Mouse (Mus musculus) testis, adult 2 months (tissue): Measurements from ENCODE around the gene Kri1. TPM values are rescaled to one million over a fixed set of nuclear protein-coding genes. Genes with fewer than 3 reads are reported as not detected.
"Not testable (repeated sequence)": the region's sequence is repeated elsewhere in the genome, so short reads cannot be mapped to it uniquely, and the experiment has no call there.

Experiments used
- H3K27ac ChIP-seq: fragments of 200-500 bp; 2 replicates; pipeline ENCODE4 v1.5.1; 2012; ENCODE audit warnings: low read depth, low read length; ENCODE audit not compliant: control insufficient read depth, insufficient read depth
- H3K27me3 ChIP-seq: fragments of 200-500 bp; 2 replicates; pipeline ENCODE4 v1.6.1; 2012; ENCODE audit warnings: mild to moderate bottlenecking, low read length, moderate library complexity; ENCODE audit not compliant: control insufficient read depth, insufficient read depth
- H3K36me3 ChIP-seq: fragments of 200-500 bp; 2 replicates; pipeline ENCODE4 v1.6.1; 2012; ENCODE audit warnings: mild to moderate bottlenecking, low read length; ENCODE audit not compliant: control insufficient read depth, insufficient read depth
- H3K4me1 ChIP-seq: fragments of 200-500 bp; 2 replicates; pipeline ENCODE4 v1.6.1; 2012; ENCODE audit warnings: low read length; ENCODE audit not compliant: control insufficient read depth, insufficient read depth
- H3K4me3 ChIP-seq: fragments of 200-500 bp; 2 replicates; pipeline ENCODE4 v1.5.1; 2012; ENCODE audit warnings: low read depth, mild to moderate bottlenecking, low read length, moderate library complexity, mixed read lengths; ENCODE audit not compliant: control insufficient read depth
- CTCF ChIP-seq: fragments of 200-500 bp; IDR thresholded peaks from 2 replicates; pipeline ENCODE4 v1.5.1; 2012; ENCODE audit warnings: low read depth, mild to moderate bottlenecking, inconsistent platforms, low read length, moderate library complexity; ENCODE audit not compliant: control insufficient read depth, insufficient read depth, insufficient replicate concordance
- POLR2A ChIP-seq: fragments of 200-500 bp; IDR thresholded peaks from 2 replicates; pipeline ENCODE4 v1.6.1; 2012; ENCODE audit warnings: low read depth, mild to moderate bottlenecking, inconsistent platforms, low read length, moderate library complexity; ENCODE audit not compliant: control insufficient read depth
- polyA plus RNA-seq: library from polyadenylated mRNA; depleted of rRNA; stranded (reverse); fragments of >200 nt; gene quantifications from 2 replicates; pipeline ENCODE4 v1.2.3, GENCODE M21; 2012; rRNA removed

Gene Kri1
- polyA plus RNA-seq, 1 experiment, result 35.0 TPM

DNA sequence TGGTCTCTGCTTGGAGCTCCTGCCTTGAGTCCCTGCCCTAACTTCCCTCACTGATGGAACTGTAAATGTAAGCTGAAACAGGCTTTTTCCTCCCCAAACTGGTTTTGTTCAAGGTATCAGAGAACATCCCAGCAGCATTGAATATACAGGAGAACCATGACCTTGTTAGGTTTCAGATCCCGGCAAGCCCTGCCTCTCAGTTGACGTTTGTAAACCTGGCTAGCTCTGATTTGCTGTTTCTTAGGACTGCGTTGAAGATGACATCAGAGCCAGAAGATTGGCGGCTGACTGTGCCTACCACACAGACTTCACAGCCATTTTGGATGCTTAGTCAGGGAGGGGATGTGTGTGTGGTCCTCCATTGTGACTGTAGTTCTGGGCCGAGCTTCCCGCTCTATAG lies 63.9 kb downstream of the Kri1 start:
- no peak overlapping the region for H3K4me3 ChIP-seq
- H3K36me3 ChIP-seq, result no peaks in the 10 kb centered on the region
- no peak overlapping the region for H3K27ac ChIP-seq
- TF ChIP-seq CTCF, result no peak
- no peak for TF ChIP-seq POLR2A
- H3K4me1 ChIP-seq, result peaks cover 4% of the 10 kb centered on the region
- no peaks in the 10 kb centered on the region for H3K27me3 ChIP-seq

DNA sequence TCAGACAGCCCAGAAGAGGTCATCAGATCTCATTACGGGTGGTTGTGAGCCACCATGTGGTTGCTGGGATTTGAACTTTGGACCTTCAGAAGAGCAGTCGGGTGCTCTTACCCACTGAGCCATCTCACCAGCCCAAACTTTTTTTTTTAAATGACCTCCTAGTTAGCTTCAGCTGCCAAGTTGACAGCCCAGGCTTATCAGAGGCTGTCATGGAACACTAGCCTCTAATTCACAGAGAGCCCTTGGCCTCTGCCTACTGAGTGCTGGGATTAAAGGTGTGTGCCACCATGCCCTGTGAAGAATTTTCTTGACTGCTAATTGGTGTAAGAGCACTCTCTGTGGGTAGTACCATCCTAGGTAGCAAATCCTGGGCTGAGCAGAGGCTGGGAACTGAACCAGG lies 64.3 kb downstream of the Kri1 start:
- H3K4me1 ChIP-seq, H3K4me3 ChIP-seq, H3K27ac ChIP-seq, H3K27me3 ChIP-seq, H3K36me3 ChIP-seq: not testable (repeated sequence)

Other genes with a start within 250 kb of the Kri1 start
- 1.7 and 2.4 TPM in 2 replicates for gene Zglp1, start 220.9 kb downstream of the Kri1 start, polyA plus RNA-seq
- 0.11 and 0.36 TPM in 2 replicates for gene Gm49373, start 214.9 kb downstream of the Kri1 start, polyA plus RNA-seq
- 26.1 and 28.7 TPM in 2 replicates for gene Fdx1l, start 214.4 kb downstream of the Kri1 start, polyA plus RNA-seq
- 5.1 and 5.3 TPM in 2 replicates for gene Gm38431, start 196.0 kb downstream of the Kri1 start, polyA plus RNA-seq
- gene Raver1, start 196.0 kb downstream of the Kri1 start, polyA plus RNA-seq, result 71.1 and 78.7 TPM in 2 replicates
- gene Tyk2, start 156.7 kb downstream of the Kri1 start, polyA plus RNA-seq, result 11.4 and 12.5 TPM in 2 replicates
- 38.1 and 40.6 TPM in 2 replicates for gene Cdc37, start 138.0 kb downstream of the Kri1 start, polyA plus RNA-seq
- 80.2 and 82.0 TPM in 2 replicates for gene Pde4a, start 122.3 kb downstream of the Kri1 start, polyA plus RNA-seq
- 46.9 and 52.8 TPM in 2 replicates for gene Keap1, start 48.6 kb downstream of the Kri1 start, polyA plus RNA-seq
- gene S1pr5, start 39.5 kb downstream of the Kri1 start, polyA plus RNA-seq, result not detected in 2 replicates
- 27.5 and 31.8 TPM in 2 replicates for gene Atg4d, start 22.7 kb downstream of the Kri1 start, polyA plus RNA-seq
- 98.6 and 107 TPM in 2 replicates for gene Cdkn2d, start 3.4 kb upstream of the Kri1 start, polyA plus RNA-seq
- gene Ap1m2, start 24.4 kb upstream of the Kri1 start, polyA plus RNA-seq, result 3.0 and 3.8 TPM in 2 replicates
- gene Slc44a2, start 32.7 kb upstream of the Kri1 start, polyA plus RNA-seq, result 35.1 and 47.1 TPM in 2 replicates
- gene Ilf3, start 79.9 kb upstream of the Kri1 start, polyA plus RNA-seq, result 81.9 and 82.1 TPM in 2 replicates
- 19.6 and 23.2 TPM in 2 replicates for gene Qtrt1, start 123.9 kb upstream of the Kri1 start, polyA plus RNA-seq
- 158 and 183 TPM in 2 replicates for gene Dnm2, start 136.9 kb upstream of the Kri1 start, polyA plus RNA-seq
- gene Tmed1, start 222.3 kb upstream of the Kri1 start, polyA plus RNA-seq, result 21.3 and 22.4 TPM in 2 replicates
- 0.17 and 0.23 TPM in 2 replicates for gene AB124611, start 238.2 kb upstream of the Kri1 start, polyA plus RNA-seq